Mouse (Mus musculus) liver, postnatal 0 days (tissue): ENCODE results near the gene Rbm3.

Experiments
- CTCF ChIP-seq: sonication (generic); IDR thresholded peaks from 2 replicates; pipeline ENCODE4 v1.5.1; 2016; ENCODE audit warnings: antibody characterized with exemption, low read depth
- EP300 ChIP-seq: IDR thresholded peaks from 2 replicates; pipeline ENCODE4 v1.6.1; 2016; ENCODE audit warnings: antibody characterized with exemption, low read depth, mild to moderate bottlenecking

DNA sequence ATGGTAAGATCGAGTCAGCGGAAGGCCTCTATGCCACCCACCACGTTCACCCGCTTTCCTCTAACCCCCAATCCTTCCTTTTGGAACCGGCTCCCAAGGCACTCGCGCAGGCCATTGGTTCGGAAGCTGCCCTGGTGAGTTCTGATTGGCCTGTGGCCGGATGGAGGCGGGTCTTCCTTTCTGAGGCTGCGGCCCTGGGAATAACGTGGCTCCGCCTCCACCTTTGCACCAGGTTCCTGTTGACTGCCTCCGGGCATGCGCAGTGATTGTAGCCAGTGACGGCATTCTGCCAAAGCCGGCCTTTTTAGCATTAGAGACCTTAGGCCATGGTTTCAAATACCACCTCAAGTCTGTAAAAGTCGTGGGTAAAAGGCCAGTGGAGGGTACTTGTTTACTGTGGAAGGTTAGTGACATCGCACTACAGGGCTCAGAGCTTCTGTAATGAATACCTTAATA, 48.9 kb downstream of the Rbm3 start:
- TF ChIP-seq CTCF (no peak), EP300 (no peak)
